Mouse (Mus musculus) midbrain, postnatal 0 days (tissue): Measurements from ENCODE around the gene Rps27rt. TPM values are rescaled to one million over a fixed set of nuclear protein-coding genes. Genes with fewer than 3 reads are reported as not detected.
A peak's percentile ranks its signal among the peaks of the same experiment; 100 is the strongest.

ENCODE experiments used
- ATAC-seq: fragments of 200-750 bp; cut with Nextera tagmentation; 2 replicates; pipeline ENCODE4 v1.8.0; 2017; ENCODE audit warnings: moderate number of reproducible peaks, mild to moderate bottlenecking, moderate TSS enrichment, moderate library complexity; ENCODE audit not compliant: low FRiP score
- DNase-seq: peaks from one replicate; pipeline ENCODE4 v3.0.0-alpha.2; 2015; ENCODE audit warnings: low spot score
- H3K27ac ChIP-seq: fragments of 300-500 bp; sonication (generic); 2 replicates; pipeline ENCODE4 v1.5.1; 2014; ENCODE audit warnings: low read depth, mild to moderate bottlenecking, low read length, mixed read lengths
- H3K27me3 ChIP-seq: fragments of 300-500 bp; sonication (generic); 2 replicates; pipeline ENCODE4 v1.6.1; 2014; ENCODE audit warnings: low read length, control low read depth, mixed read lengths; ENCODE audit not compliant: insufficient read depth
- H3K36me3 ChIP-seq: fragments of 300-500 bp; sonication (generic); 2 replicates; pipeline ENCODE4 v1.6.1; 2014; ENCODE audit warnings: low read length, control low read depth, mixed read lengths; ENCODE audit not compliant: insufficient read depth
- H3K4me1 ChIP-seq: fragments of 300-500 bp; sonication (generic); 2 replicates; pipeline ENCODE4 v1.6.1; 2014; ENCODE audit warnings: mild to moderate bottlenecking, control low read depth, antibody characterized with exemption, low read length, mixed read lengths; ENCODE audit not compliant: insufficient read depth
- H3K4me2 ChIP-seq: fragments of 300-500 bp; sonication (generic); 2 replicates; pipeline ENCODE4 v1.6.1; 2014; ENCODE audit warnings: low read depth, mild to moderate bottlenecking, low read length, mixed read lengths; ENCODE audit not compliant: poor library complexity, severe bottlenecking
- H3K4me3 ChIP-seq: fragments of 300-500 bp; sonication (generic); 2 replicates; pipeline ENCODE4 v1.5.1; 2014; ENCODE audit warnings: low read depth, mild to moderate bottlenecking, low read length, moderate library complexity
- H3K9ac ChIP-seq: fragments of 300-500 bp; sonication (generic); replicated peaks from 2 replicates; pipeline ENCODE4 v1.6.1; 2014; ENCODE audit warnings: mild to moderate bottlenecking, low read length, moderate library complexity, mixed read lengths; ENCODE audit not compliant: poor library complexity, severe bottlenecking
- H3K9me3 ChIP-seq: fragments of 300-500 bp; sonication (generic); 2 replicates; pipeline ENCODE4 v1.6.1; 2016; ENCODE audit warnings: low read length, control low read depth
- CTCF ChIP-seq: IDR thresholded peaks from 2 replicates; pipeline ENCODE4 v1.5.1; 2016; ENCODE audit warnings: antibody characterized with exemption, mild to moderate bottlenecking
- WGBS: fragments of 180-500 bp; shearing (Covaris S2); extraction: QIAGEN DNeasy Blood & Tissue Kit; methylation state at CpG from one replicate; pipeline ENCODE4 v1.1.7; 2014; 5-methylcytosine and 5-hydroxymethylcytosine counted together
- polyA plus RNA-seq: library from polyadenylated mRNA; unstranded; fragments of >200 nt; fragmentation: Nextera tagmentation; extraction: Ambion mirVana; gene quantifications from 2 replicates; pipeline ENCODE4 v1.2.1, GENCODE M21; 2015
- total RNA-seq: library from RNA; depleted of rRNA; stranded (reverse); fragments of >200 nt; gene quantifications from 2 replicates; pipeline ENCODE4 v1.2.3, GENCODE M21; 2014

The Rps27rt gene
- total and polyA plus RNA-seq, 2 experiments from 2014 or later = 20.7 to 195 TPM

- Histone ChIP-seq H3K9ac (no peak overlapping the region), H3K36me3 (no peaks in the 10 kb centered on the region), H3K4me3 (no peak overlapping the region), H3K4me1 (no peaks in the 10 kb centered on the region), H3K27me3 (no peaks in the 10 kb centered on the region), H3K27ac (no peak overlapping the region), H3K4me2 (no peak overlapping the region), H3K9me3 (no peaks in the 10 kb centered on the region)
- ATAC-seq (no peak), DNase-seq (no peak)
- no peak for TF ChIP-seq CTCF
- WGBS = 91% methylated on average over 3 of the region's 3 CpGs
Measured at GRCm38 (mm10) chr9:114944642-114945041, 37.9 kb downstream of the Rps27rt start.

GRCm38 (mm10) chr9:114936687-114937086 is 45.9 kb downstream of the Rps27rt start:
- Histone ChIP-seq H3K4me2 (no peak overlapping the region), H3K36me3 (no peaks in the 10 kb centered on the region), H3K9ac (no peak overlapping the region), H3K27ac (no peak overlapping the region), H3K27me3 (no peaks in the 10 kb centered on the region), H3K9me3 (no peaks in the 10 kb centered on the region), H3K4me3 (no peak overlapping the region), H3K4me1 (no peaks in the 10 kb centered on the region; the same call in 1 of the 2 replicates)
- DNase-seq (no peak), ATAC-seq (no peak)
- 73% methylated on average over 2 of the region's 2 CpGs for WGBS
- TF ChIP-seq CTCF = peak; percentile 28; the same call in 1 of the 2 replicates

- no peak for TF ChIP-seq CTCF
- H3K4me2 ChIP-seq = no peak overlapping the region
- no peaks in the 10 kb centered on the region for H3K27me3 ChIP-seq
- H3K4me3 ChIP-seq = no peak overlapping the region
- 88% methylated on average over 4 of the region's 4 CpGs for WGBS
- ATAC-seq = no peak
- no peaks in the 10 kb centered on the region; the same call in 1 of the 2 replicates for H3K4me1 ChIP-seq
- no peak overlapping the region for H3K27ac ChIP-seq
- H3K9me3 ChIP-seq = no peaks in the 10 kb centered on the region
- H3K9ac ChIP-seq = no peak overlapping the region
- H3K36me3 ChIP-seq = no peaks in the 10 kb centered on the region
- DNase-seq = no peak
Measured at GRCm38 (mm10) chr9:114935321-114935720, 47.2 kb downstream of the Rps27rt start.

GRCm38 (mm10) chr9:114934231-114934630 is 48.3 kb downstream of the Rps27rt start:
- H3K9me3 ChIP-seq = no peaks in the 10 kb centered on the region
- no peaks in the 10 kb centered on the region; the same call in 1 of the 2 replicates for H3K4me1 ChIP-seq
- no peak; the same call in 1 of the 2 replicates for TF ChIP-seq CTCF
- no peaks in the 10 kb centered on the region for H3K27me3 ChIP-seq
- H3K9ac ChIP-seq = 0 out of 2 replicates have a peak overlapping the region, but pooled peaks have one; percentile 76
- DNase-seq (no peak), ATAC-seq (0 out of 2 replicates have a peak, but pooled peaks have one; percentile 9)
- H3K27ac ChIP-seq = no peak overlapping the region
- H3K36me3 ChIP-seq = no peaks in the 10 kb centered on the region
- H3K4me3 ChIP-seq = peak overlapping the region; percentile 75
- H3K4me2 ChIP-seq = peak overlapping the region; percentile 98
- 70% methylated on average over 11 of the region's 11 CpGs for WGBS

GRCm38 (mm10) chr9:114933723-114934171 is 48.8 kb downstream of the Rps27rt start, which contains the start of gene Gpd1l:
Gene Gpd1l (minus strand): TSS chr9:114933987.
- H3K9ac ChIP-seq = peak within 1 kb of the TSS; percentile 76
- H3K27me3 ChIP-seq = no peaks in the 10 kb centered on the region
- under 1% methylated on average over 27 of the region's 30 CpGs for WGBS
- H3K4me3 ChIP-seq = peak within 1 kb of the TSS; percentile 75
- DNase-seq = peak; percentile 91
- TF ChIP-seq CTCF = no peak
- H3K27ac ChIP-seq = peak within 1 kb of the TSS; percentile 72
- peak; percentile 94 for ATAC-seq
- peak within 1 kb of the TSS; percentile 98 for H3K4me2 ChIP-seq
- no peaks in the 10 kb centered on the region for H3K9me3 ChIP-seq
- no peaks in the 10 kb centered on the region for H3K36me3 ChIP-seq
- no peaks in the 10 kb centered on the region; the same call in 1 of the 2 replicates for H3K4me1 ChIP-seq

- Histone ChIP-seq H3K4me3 (peak overlapping the region; percentile 75), H3K4me1 (no peaks in the 10 kb centered on the region; the same call in 1 of the 2 replicates), H3K4me2 (peak overlapping the region; percentile 98), H3K9ac (peak overlapping the region; percentile 76), H3K27ac (peak overlapping the region; percentile 72), H3K9me3 (no peaks in the 10 kb centered on the region), H3K36me3 (no peaks in the 10 kb centered on the region), H3K27me3 (no peaks in the 10 kb centered on the region)
- 1% methylated on average over 45 of the region's 50 CpGs for WGBS
- ATAC-seq (peak; percentile 50), DNase-seq (no peak)
- TF ChIP-seq CTCF = no peak
Measured at GRCm38 (mm10) chr9:114933037-114933722, 49.4 kb downstream of the Rps27rt start.
